Mouse (Mus musculus): ENCODE results near the gene Tmod1. TPM values are rescaled to one million over a fixed set of nuclear protein-coding genes. Genes with fewer than 3 reads are reported as not detected.

Tmod1 gene
- polyA plus RNA-seq, 1 experiment from 2014 or later: 11.6 TPM

DNA sequence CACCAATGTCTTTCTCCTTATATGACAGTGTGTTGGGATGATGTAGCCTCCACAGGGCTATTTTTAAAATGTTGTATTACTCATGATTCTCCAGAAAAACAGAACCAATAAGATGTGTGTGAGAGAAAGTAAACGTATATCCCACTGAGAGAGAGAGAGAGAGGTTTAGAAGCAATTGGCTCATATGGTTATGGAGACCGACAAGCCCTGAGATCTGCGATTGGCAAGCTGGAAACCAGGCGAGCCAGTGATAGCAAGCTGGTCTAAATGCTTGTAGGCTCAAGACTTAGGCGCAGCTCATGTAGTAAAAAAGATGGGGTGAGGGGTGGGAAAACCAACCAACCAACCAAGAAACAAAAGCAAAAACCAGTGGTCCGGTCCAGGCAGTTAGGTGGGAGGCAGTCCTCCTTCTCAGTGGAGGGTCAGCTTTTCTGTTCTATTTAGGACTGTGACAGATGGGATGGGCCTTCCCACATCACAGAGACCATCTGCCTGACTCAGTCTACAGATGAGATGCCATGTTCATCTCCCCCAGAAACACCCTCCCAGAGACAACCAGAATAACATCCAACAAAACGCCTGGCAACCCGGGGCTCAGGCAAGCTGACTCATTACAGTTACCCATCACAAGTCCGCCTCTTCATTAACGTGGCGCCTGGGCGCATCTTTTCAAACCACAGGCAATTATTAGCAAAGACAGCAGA, 22.7 kb downstream of the Tmod1 start:
- ATAC-seq (ENCODE audit: insufficient number of reproducible peaks, low FRiP score, low TSS enrichment, low read depth): no peak
- Histone ChIP-seq H3K4me2 (no peak overlapping the region), H3K9me3 (no peaks in the 10 kb centered on the region), H3K9ac (no peak overlapping the region), H3K36me3 (no peaks in the 10 kb centered on the region), H3K4me3 (no peak overlapping the region), H3K4me1 (peaks cover 17% of the 10 kb centered on the region), H3K27ac (no peak overlapping the region), H3K27me3 (no peaks in the 10 kb centered on the region)
- WGBS: 88% methylated on average over 12 of the region's 12 CpGs

DNA sequence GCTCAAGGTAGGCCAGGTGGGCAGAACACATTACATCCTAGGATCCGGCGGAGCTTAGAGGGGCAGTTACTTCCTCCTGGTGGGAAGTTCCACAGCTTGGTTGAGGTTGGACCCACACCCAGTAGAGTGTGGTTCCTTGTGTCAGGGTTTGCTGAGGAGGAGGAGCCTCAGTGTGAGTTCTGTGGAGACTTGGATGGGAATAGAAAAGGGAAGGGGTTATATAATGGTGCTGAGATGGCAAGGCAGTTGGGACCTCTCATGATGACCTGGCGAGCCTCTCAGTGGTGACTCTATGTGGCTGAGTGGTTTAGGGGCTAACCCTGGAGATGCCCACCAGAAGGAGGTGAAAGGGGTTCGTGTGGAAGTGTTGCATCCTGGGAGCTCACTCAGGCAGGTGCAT, 25.1 kb downstream of the Tmod1 start:
- Histone ChIP-seq H3K36me3 (no peaks in the 10 kb centered on the region), H3K4me2 (no peak overlapping the region), H3K27ac (no peak overlapping the region), H3K9me3 (no peaks in the 10 kb centered on the region), H3K4me1 (peaks cover 17% of the 10 kb centered on the region), H3K27me3 (no peaks in the 10 kb centered on the region), H3K9ac (no peak overlapping the region), H3K4me3 (no peak overlapping the region)
- WGBS: 83% methylated on average over 4 of the region's 4 CpGs
- no peak for ATAC-seq (ENCODE audit: insufficient number of reproducible peaks, low FRiP score, low TSS enrichment, low read depth)

DNA sequence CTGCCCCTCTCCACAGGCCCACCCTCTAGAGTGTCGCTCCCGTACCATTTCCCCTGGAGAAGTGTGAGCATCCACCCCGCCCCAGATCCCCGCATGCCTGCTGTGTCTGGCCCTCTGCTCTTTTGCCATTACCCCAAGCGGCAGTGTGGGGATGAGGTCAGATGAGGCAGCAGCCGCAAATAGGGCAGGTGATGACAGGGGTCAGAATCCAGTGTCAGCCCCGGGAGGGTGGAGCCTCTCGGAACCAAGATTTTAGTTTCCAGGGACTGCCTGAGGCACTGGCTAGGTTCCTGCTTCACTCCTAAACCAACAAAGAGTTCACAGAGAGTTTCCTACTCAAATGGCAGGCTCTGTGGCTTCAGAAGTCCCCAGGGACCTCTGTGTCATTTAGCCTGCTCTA, 25.5 kb downstream of the Tmod1 start:
- Histone ChIP-seq H3K4me3 (no peak overlapping the region), H3K27ac (no peak overlapping the region), H3K4me2 (no peak overlapping the region), H3K4me1 (peaks cover 17% of the 10 kb centered on the region), H3K27me3 (no peaks in the 10 kb centered on the region), H3K36me3 (no peaks in the 10 kb centered on the region), H3K9me3 (no peaks in the 10 kb centered on the region), H3K9ac (no peak overlapping the region)
- WGBS: 35% methylated on average over 8 of the region's 8 CpGs
- no peak for ATAC-seq (ENCODE audit: insufficient number of reproducible peaks, low FRiP score, low TSS enrichment, low read depth)

DNA sequence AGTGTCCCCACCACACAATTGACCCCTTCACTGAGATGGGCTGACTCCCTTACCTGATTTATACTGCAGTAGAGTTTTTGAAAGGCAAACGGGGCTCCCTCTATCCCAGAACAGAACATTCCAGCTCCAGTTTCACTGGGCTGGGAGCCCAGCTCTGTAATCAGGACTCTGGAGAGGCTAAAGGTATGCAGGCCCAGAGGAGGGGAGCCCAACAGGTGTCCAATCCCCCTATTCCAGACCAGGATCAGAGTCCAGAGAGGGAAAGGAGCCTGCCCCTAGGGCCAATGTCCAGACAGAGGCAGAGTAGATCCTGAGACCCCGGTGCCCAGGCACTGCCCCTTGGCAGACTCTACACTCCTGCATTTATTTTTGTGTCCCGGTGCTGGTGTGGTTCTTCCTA, 26.2 kb downstream of the Tmod1 start:
- Histone ChIP-seq H3K9ac (no peak overlapping the region), H3K36me3 (no peaks in the 10 kb centered on the region), H3K27ac (no peak overlapping the region), H3K9me3 (no peaks in the 10 kb centered on the region), H3K4me3 (no peak overlapping the region), H3K4me1 (peaks cover 17% of the 10 kb centered on the region), H3K4me2 (no peak overlapping the region), H3K27me3 (no peaks in the 10 kb centered on the region)
- ATAC-seq (ENCODE audit: insufficient number of reproducible peaks, low FRiP score, low TSS enrichment, low read depth): no peak
- WGBS: 53% methylated on average over 3 of the region's 3 CpGs

DNA sequence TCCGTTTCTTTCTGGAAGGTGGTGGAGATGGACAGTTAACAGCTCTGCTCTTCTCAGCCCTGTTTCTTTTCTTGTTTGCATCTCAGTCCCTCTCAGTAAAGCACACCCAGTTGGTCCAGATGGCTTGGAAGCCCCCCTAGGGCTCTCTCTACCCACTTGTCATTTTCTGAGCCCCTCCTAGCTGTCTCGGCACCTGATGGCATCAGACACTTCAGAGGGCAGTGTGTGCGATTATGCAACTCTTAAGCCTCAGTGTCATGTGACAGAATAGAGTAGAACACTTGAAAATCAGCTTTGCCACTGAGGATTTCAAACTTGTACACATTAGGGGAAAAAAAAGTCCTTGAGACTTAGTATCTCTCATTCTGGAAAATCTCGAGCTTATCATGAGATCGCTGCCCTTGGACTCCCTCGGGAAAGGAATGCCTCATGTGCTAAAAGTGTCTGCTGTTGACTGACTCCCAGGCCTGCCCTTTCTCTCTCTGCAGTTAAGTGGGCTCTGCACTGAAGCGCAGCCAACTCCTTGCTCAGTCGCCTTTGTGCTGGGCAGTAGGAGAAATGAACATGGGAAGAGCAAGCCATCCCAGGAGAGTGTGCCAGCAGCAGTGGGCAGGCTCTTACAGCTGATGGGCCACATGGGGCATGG, 27.1 kb downstream of the Tmod1 start:
- no peaks in the 10 kb centered on the region for H3K27me3 ChIP-seq
- H3K9ac ChIP-seq: no peak overlapping the region
- no peak for ATAC-seq (ENCODE audit: insufficient number of reproducible peaks, low FRiP score, low TSS enrichment, low read depth)
- H3K4me1 ChIP-seq: peaks cover 17% of the 10 kb centered on the region
- no peaks in the 10 kb centered on the region for H3K36me3 ChIP-seq
- no peak overlapping the region for H3K4me2 ChIP-seq
- no peak overlapping the region for H3K4me3 ChIP-seq
- WGBS: 70% methylated on average over 8 of the region's 8 CpGs
- no peaks in the 10 kb centered on the region for H3K9me3 ChIP-seq
- H3K27ac ChIP-seq: no peak overlapping the region

DNA sequence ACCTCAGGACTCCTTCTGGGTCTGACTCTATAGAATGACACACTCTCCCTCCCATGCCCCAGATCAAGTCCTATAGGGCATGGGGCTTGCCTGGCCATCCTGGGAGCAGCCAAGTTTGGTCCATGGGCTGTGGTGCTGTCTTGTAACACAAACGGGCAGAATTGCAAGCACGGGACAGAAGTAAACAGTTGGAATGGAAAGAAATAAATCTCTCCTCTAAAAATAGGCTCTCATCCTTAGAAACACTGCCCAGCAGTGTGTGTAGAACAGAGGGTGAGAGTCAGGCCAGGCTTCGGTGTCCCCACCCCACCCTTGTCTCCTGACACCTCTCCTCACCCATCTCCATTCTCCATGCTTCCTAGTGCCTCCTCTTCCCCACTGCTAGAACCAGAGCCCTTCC, 29.3 kb downstream of the Tmod1 start:
- ATAC-seq (ENCODE audit: insufficient number of reproducible peaks, low FRiP score, low TSS enrichment, low read depth): no peak
- WGBS: 82% methylated on average over 3 of the region's 3 CpGs
- H3K4me1 ChIP-seq: peaks cover 17% of the 10 kb centered on the region
- H3K27me3 ChIP-seq: no peaks in the 10 kb centered on the region
- no peak overlapping the region for H3K4me3 ChIP-seq
- H3K4me2 ChIP-seq: no peak overlapping the region
- no peaks in the 10 kb centered on the region for H3K36me3 ChIP-seq
- H3K9ac ChIP-seq: no peak overlapping the region
- H3K9me3 ChIP-seq: no peaks in the 10 kb centered on the region
- no peak overlapping the region for H3K27ac ChIP-seq

DNA sequence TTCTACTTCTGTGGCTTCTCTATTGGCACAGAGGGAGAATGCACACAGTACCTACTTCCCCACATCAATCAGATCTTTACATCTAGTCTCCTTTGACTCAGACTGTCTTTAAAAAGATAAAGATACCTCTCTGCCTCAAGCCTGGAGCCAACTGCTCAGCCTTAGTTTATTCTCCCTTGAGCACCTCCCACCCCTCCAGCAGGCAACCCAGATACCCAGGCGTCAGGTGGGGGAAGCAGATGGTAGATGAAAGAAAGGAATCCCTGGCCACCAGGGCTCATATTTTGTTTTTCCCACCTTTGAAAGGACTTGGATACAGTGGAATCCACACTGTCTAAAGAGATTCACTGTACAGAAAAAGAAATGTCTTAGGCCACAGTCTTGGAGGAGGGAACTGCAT, 29.8 kb downstream of the Tmod1 start:
- 12% methylated on average over 1 of the region's 1 CpGs for whole genome bisulfite sequencing
- ATAC-seq (ENCODE audit: insufficient number of reproducible peaks, low FRiP score, low TSS enrichment, low read depth): no peak
- H3K4me2 ChIP-seq: no peak overlapping the region

DNA sequence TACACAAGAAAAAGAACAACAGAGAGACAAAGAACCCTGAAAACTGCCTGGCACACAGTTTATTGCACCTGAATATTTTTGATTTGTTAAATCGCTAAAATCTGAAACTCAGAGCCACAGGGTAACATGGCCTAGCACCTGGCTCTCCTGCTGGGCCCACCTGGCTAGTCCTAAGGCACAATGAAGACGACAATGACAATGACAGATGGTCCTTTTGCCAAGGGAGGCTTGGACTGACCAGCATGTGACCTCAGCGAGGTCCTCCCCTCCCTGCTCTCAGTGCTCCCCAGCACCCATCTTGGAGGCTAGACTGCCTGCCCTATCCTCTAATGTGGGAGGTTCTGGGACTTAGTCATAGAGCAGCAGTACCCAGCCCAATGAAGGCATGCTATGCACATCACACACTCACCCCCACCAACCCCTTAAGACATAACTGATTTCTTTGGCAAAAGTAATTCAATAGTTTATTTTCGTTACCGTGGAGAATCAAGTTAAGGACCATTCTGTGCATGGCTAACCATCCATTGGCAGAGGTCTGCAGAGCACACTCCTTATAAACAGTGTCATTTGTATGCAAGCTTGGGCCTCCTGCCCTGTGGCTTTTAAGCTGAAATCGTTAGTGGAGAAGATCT, 31.2 kb downstream of the Tmod1 start:
- Histone ChIP-seq H3K36me3 (no peaks in the 10 kb centered on the region), H3K9ac (no peak overlapping the region), H3K4me1 (peaks cover 8% of the 10 kb centered on the region; the same call in 1 of the 2 replicates), H3K9me3 (no peaks in the 10 kb centered on the region), H3K4me2 (no peak overlapping the region), H3K27ac (no peak overlapping the region), H3K27me3 (no peaks in the 10 kb centered on the region), H3K4me3 (no peak overlapping the region)
- 74% methylated on average over 6 of the region's 6 CpGs for WGBS
- ATAC-seq (ENCODE audit: insufficient number of reproducible peaks, low FRiP score, low TSS enrichment, low read depth): no peak

More for the DNA sequence above, 29.8 kb downstream of the Tmod1 start:
- Histone ChIP-seq H3K4me1 (peaks cover 17% of the 10 kb centered on the region), H3K9me3 (no peaks in the 10 kb centered on the region), H3K9ac (no peak overlapping the region), H3K27ac (no peak overlapping the region), H3K36me3 (no peaks in the 10 kb centered on the region), H3K27me3 (no peaks in the 10 kb centered on the region), H3K4me3 (no peak overlapping the region)

DNA sequence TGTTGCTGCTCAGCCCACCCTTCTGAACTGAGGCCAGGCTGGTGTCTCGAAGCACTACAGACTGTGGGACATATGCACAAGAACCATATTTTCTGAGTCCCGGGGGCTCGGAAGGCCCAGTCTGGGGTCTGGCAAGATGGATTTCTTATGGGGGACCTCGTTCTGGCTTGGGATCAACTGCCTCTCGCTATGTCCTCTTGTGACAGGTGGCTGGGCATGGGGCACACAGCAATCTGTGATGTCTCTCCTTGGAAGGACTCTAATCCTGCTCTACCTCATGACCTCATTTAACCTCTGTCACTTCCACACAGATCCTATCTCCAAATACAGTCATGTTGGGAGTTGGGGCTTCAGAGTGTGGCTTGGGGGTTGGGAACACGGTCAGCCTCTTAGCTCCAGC, 33.9 kb downstream of the Tmod1 start:
- no peaks in the 10 kb centered on the region for H3K27me3 ChIP-seq
- no peak overlapping the region for H3K9ac ChIP-seq
- H3K4me3 ChIP-seq: no peak overlapping the region
- H3K9me3 ChIP-seq: no peaks in the 10 kb centered on the region
- 83% methylated on average over 6 of the region's 6 CpGs for WGBS
- no peak for ATAC-seq (ENCODE audit: insufficient number of reproducible peaks, low FRiP score, low TSS enrichment, low read depth)
- H3K27ac ChIP-seq: no peak overlapping the region
- H3K4me1 ChIP-seq: no peaks in the 10 kb centered on the region
- no peak overlapping the region for H3K4me2 ChIP-seq
- no peaks in the 10 kb centered on the region for H3K36me3 ChIP-seq

DNA sequence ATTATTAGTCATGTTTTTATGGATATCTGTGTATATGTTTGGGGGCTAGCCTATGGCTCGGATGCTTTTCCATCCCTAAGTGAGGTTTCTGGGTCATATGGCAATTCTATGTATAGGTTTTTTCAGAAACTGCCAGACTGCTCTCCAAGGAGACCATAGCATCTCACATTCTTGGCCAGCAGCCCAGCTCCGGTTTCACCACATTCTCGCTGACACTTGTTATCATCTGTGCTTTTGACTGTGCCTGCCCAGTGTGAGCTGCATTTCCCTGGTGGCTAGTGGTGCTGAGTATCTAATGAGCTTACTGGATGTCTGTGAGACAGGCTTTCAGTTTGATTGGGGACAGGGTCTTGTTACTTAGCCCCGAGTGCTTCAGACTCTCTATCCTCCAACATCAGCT, 35.0 kb downstream of the Tmod1 start:
- Histone ChIP-seq H3K4me1 (no peaks in the 10 kb centered on the region), H3K4me2 (no peak overlapping the region), H3K27ac (no peak overlapping the region), H3K27me3 (no peaks in the 10 kb centered on the region), H3K9me3 (no peaks in the 10 kb centered on the region), H3K9ac (no peak overlapping the region), H3K4me3 (no peak overlapping the region), H3K36me3 (no peaks in the 10 kb centered on the region)
- no peak for ATAC-seq (ENCODE audit: insufficient number of reproducible peaks, low FRiP score, low TSS enrichment, low read depth)
- WGBS: 44% methylated on average over 4 of the region's 4 CpGs

DNA sequence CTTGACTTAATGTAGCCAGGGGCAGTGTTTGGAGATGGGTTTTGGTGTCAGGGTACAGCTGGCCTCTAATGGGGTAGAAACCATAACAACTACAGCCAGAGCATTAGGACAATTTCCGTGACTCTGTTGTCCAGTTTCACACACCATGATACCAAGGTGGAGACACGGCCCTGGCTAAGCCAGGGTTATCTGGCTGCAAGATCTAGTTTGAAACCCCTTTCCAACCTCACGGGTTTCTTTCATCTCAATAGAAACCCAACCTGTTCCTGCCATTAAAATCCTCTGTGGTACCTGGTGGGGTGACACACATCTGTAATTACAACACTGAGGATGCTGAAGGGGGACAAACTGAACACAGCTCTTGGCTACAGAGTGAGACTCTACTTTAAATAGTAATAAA, 36.9 kb downstream of the Tmod1 start:
- Histone ChIP-seq H3K9me3 (no peaks in the 10 kb centered on the region), H3K36me3 (no peaks in the 10 kb centered on the region), H3K4me1 (no peaks in the 10 kb centered on the region), H3K27me3 (no peaks in the 10 kb centered on the region), H3K4me2 (no peak overlapping the region), H3K9ac (no peak overlapping the region), H3K27ac (no peak overlapping the region), H3K4me3 (no peak overlapping the region)
- 87% methylated on average over 3 of the region's 3 CpGs for WGBS
- ATAC-seq (ENCODE audit: insufficient number of reproducible peaks, low FRiP score, low TSS enrichment, low read depth): no peak

DNA sequence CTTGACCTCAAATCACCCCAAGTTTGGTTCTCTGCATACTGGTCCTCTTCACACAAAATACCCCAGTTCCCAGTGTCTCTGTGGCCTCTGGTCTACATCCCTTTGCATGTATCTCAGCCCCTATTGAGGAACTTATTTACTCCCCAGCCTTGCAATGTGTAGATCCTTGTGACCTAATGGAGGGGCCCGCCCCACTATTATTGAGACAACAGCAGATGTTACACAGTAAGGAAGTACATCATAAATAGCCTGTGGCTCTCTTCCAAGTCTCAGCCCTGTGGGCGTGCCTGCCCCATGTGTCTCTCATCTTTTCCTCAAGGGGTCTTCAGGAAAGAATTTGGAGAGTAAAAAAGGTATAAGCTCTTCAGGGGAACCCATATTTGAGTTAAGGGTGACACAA, 38.2 kb downstream of the Tmod1 start:
- Histone ChIP-seq H3K27me3 (no peaks in the 10 kb centered on the region), H3K4me2 (no peak overlapping the region), H3K9ac (no peak overlapping the region), H3K9me3 (no peaks in the 10 kb centered on the region), H3K36me3 (no peaks in the 10 kb centered on the region), H3K4me1 (no peaks in the 10 kb centered on the region), H3K27ac (no peak overlapping the region), H3K4me3 (no peak overlapping the region)
- no peak for ATAC-seq (ENCODE audit: insufficient number of reproducible peaks, low FRiP score, low TSS enrichment, low read depth)
- 49% methylated on average over 2 of the region's 2 CpGs for WGBS

All from limb, embryonic 15.5 days (tissue).